Mouse (Mus musculus): Measurements from ENCODE around the gene Tnfaip6. TPM values are rescaled to one million over a fixed set of nuclear protein-coding genes. Genes with fewer than 3 reads are reported as not detected.

Gene Tnfaip6
- polyA plus RNA-seq, 1 experiment from 2014 or later = 0.22 TPM

DNA sequence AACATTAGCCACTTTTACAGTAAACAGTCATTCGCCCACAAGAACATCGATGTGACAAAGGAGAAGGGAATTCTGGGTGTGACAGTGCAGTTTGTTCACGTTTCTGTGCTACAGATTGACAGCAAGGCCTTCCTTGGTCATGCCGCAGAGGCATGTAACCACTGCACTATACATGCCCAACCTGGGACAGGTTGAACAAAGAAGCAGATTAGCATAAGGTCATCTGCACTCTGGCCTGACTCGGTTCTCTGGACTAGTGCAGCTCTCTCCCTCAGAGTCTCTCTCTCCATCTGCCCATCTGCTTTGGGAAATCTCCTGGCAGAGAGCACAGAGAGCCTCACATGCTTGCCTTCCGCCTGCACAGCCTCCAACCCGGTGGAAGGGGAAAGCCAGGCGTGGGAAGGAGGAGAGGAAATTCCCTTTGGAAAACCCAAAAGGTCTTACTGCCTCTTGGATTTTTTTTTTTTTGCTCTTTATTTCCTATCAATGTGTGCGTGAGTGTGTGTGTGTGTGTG lies 24.4 kb upstream of the Tnfaip6 start:
- H3K36me3 ChIP-seq (replicated peaks; ENCODE audit: insufficient read depth, low read length) = no peaks in the 10 kb centered on the region
- no peak for TF ChIP-seq EP300 (IDR thresholded peaks at IDR 0.05; ENCODE audit: low read depth)
- TF ChIP-seq CTCF (IDR thresholded peaks at IDR 0.05; ENCODE audit: low read depth) = no peak
- no peak overlapping the region for H3K4me3 ChIP-seq (ENCODE audit: low read depth, low read length)
- no peak overlapping the region for H3K27ac ChIP-seq (ENCODE audit: low read depth)
- no peak overlapping the region for H3K9ac ChIP-seq (replicated peaks)
- no peak overlapping the region for H3K4me2 ChIP-seq (ENCODE audit: low read depth, low read length)
- DNase-seq = no peak
- WGBS (ENCODE audit: insufficient replicate concordance) = 74% methylated on average over 9 of the region's 9 CpGs
- no peak for ATAC-seq
- H3K9me3 ChIP-seq (ENCODE audit: low read length) = no peaks in the 10 kb centered on the region
- no peaks in the 10 kb centered on the region for H3K27me3 ChIP-seq (ENCODE audit: insufficient read depth, low read length)
- H3K4me1 ChIP-seq (ENCODE audit: insufficient read depth) = no peaks in the 10 kb centered on the region

- Histone ChIP-seq H3K4me1 (ENCODE audit: insufficient read depth) (no peaks in the 10 kb centered on the region), H3K27me3 (ENCODE audit: insufficient read depth, low read length) (no peaks in the 10 kb centered on the region), H3K4me2 (ENCODE audit: low read depth, low read length) (no peak overlapping the region), H3K9ac (replicated peaks) (no peak overlapping the region), H3K36me3 (replicated peaks; ENCODE audit: insufficient read depth, low read length) (no peaks in the 10 kb centered on the region), H3K27ac (ENCODE audit: low read depth) (no peak overlapping the region), H3K9me3 (ENCODE audit: low read length) (no peaks in the 10 kb centered on the region), H3K4me3 (ENCODE audit: low read depth, low read length) (no peak overlapping the region)
- 46% methylated on average over 7 of the region's 7 CpGs for WGBS (ENCODE audit: insufficient replicate concordance)
- no peak for TF ChIP-seq EP300 (IDR thresholded peaks at IDR 0.05; ENCODE audit: low read depth)
- no peak for TF ChIP-seq CTCF (IDR thresholded peaks at IDR 0.05; ENCODE audit: low read depth)
- DNase-seq (no peak), ATAC-seq (no peak)
Observed at GRCm38 (mm10) chr2:52016361-52016760, 21.4 kb upstream of the Tnfaip6 start.

- H3K27ac ChIP-seq (ENCODE audit: low read depth) = no peak overlapping the region
- 76% methylated on average over 4 of the region's 4 CpGs for WGBS (ENCODE audit: insufficient replicate concordance)
- TF ChIP-seq EP300 (IDR thresholded peaks at IDR 0.05; ENCODE audit: low read depth) = no peak
- TF ChIP-seq CTCF (IDR thresholded peaks at IDR 0.05; ENCODE audit: low read depth) = no peak
Observed at GRCm38 (mm10) chr2:52027061-52027460, 10.7 kb upstream of the Tnfaip6 start.

DNA sequence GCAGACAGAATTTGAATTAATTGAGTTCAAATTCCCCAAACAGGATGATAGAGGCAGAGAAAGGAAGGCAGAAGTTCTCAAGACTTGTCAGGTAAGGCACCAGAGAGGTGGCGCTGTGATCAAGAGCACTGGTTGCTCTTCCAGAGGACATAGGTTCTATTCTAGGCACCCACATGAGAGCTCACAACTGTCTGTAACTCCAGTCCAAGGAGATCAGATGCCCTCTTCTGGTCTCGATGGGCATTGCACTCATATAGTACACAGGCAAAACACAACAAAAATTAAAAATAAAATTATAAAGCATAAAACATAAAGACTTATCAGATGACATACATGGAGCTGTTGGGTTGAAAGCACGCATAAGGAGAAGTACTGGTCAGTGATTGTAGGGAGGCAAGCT lies 8.4 kb upstream of the Tnfaip6 start:
- no peak for DNase-seq

More at GRCm38 (mm10) chr2:52027061-52027460, 10.7 kb upstream of the Tnfaip6 start:
- no peak overlapping the region for H3K4me3 ChIP-seq (ENCODE audit: low read depth, low read length)
- H3K4me1 ChIP-seq (ENCODE audit: insufficient read depth) = no peaks in the 10 kb centered on the region
- H3K4me2 ChIP-seq (ENCODE audit: low read depth, low read length) = no peak overlapping the region
- no peaks in the 10 kb centered on the region for H3K27me3 ChIP-seq (ENCODE audit: insufficient read depth, low read length)
- no peaks in the 10 kb centered on the region for H3K9me3 ChIP-seq (ENCODE audit: low read length)
- DNase-seq = no peak
- H3K9ac ChIP-seq (replicated peaks) = no peak overlapping the region
- no peaks in the 10 kb centered on the region for H3K36me3 ChIP-seq (replicated peaks; ENCODE audit: insufficient read depth, low read length)
- ATAC-seq = no peak

GRCm38 (mm10) chr2:52031491-52031890 lies 6.3 kb upstream of the Tnfaip6 start:
- DNase-seq = no peak
- Histone ChIP-seq H3K9me3 (ENCODE audit: low read length) (no peaks in the 10 kb centered on the region), H3K4me1 (ENCODE audit: insufficient read depth) (no peaks in the 10 kb centered on the region), H3K27me3 (ENCODE audit: insufficient read depth, low read length) (no peaks in the 10 kb centered on the region), H3K4me2 (ENCODE audit: low read depth, low read length) (no peak overlapping the region), H3K27ac (ENCODE audit: low read depth) (no peak overlapping the region), H3K9ac (replicated peaks) (no peak overlapping the region), H3K36me3 (replicated peaks; ENCODE audit: insufficient read depth, low read length) (no peaks in the 10 kb centered on the region), H3K4me3 (ENCODE audit: low read depth, low read length) (no peak overlapping the region)
- 63% methylated on average over 4 of the region's 4 CpGs for WGBS (ENCODE audit: insufficient replicate concordance)
- no peak for TF ChIP-seq EP300 (IDR thresholded peaks at IDR 0.05; ENCODE audit: low read depth)
- TF ChIP-seq CTCF (IDR thresholded peaks at IDR 0.05; ENCODE audit: low read depth) = no peak
- ATAC-seq = no peak

More for the DNA sequence above, 8.4 kb upstream of the Tnfaip6 start:
- ATAC-seq = no peak
- Histone ChIP-seq H3K9ac (replicated peaks) (no peak overlapping the region), H3K4me1 (ENCODE audit: insufficient read depth) (no peaks in the 10 kb centered on the region), H3K4me3 (ENCODE audit: low read depth, low read length) (no peak overlapping the region), H3K4me2 (ENCODE audit: low read depth, low read length) (no peak overlapping the region), H3K27me3 (ENCODE audit: insufficient read depth, low read length) (no peaks in the 10 kb centered on the region), H3K36me3 (replicated peaks; ENCODE audit: insufficient read depth, low read length) (no peaks in the 10 kb centered on the region), H3K9me3 (ENCODE audit: low read length) (no peaks in the 10 kb centered on the region), H3K27ac (ENCODE audit: low read depth) (no peak overlapping the region)
- 79% methylated on average over 3 of the region's 3 CpGs for WGBS (ENCODE audit: insufficient replicate concordance)
- peak; percentile 41 for TF ChIP-seq CTCF (IDR thresholded peaks at IDR 0.05; ENCODE audit: low read depth)
- no peak for TF ChIP-seq EP300 (IDR thresholded peaks at IDR 0.05; ENCODE audit: low read depth)

DNA sequence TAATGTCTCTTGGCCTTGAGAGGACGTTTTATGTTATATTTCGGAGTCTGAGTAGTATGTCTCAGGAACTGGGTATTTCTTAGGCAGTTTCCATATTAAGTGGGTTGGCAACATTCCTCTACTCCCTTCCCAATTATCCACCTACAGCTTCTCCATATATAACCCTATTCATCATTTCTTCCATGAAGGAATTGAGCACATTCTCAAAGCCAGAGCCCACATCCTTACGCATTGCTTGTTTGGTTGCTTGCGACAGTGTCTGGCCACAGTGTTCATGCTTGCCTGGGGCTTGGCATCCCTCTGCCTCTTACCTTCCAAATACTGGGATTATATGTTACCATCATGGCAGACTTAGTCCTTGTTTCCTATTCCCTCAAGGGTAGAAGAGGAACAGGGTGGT lies 3.2 kb upstream of the Tnfaip6 start:
- no peak for TF ChIP-seq EP300 (IDR thresholded peaks at IDR 0.05; ENCODE audit: low read depth)
- WGBS (ENCODE audit: insufficient replicate concordance) = 80% methylated on average over 4 of the region's 4 CpGs

GRCm38 (mm10) chr2:52035144-52035543 lies 2.7 kb upstream of the Tnfaip6 start:
- H3K27me3 ChIP-seq (ENCODE audit: insufficient read depth, low read length) = 0 out of 2 replicates have a peak, but pooled peaks cover 3% of the 10 kb centered on the region
- H3K4me2 ChIP-seq (ENCODE audit: low read depth, low read length) = no peak overlapping the region
- DNase-seq (no peak), ATAC-seq (no peak)
- 63% methylated on average over 4 of the region's 4 CpGs for WGBS (ENCODE audit: insufficient replicate concordance)
- no peaks in the 10 kb centered on the region for H3K9me3 ChIP-seq (ENCODE audit: low read length)
- TF ChIP-seq EP300 (IDR thresholded peaks at IDR 0.05; ENCODE audit: low read depth) (no peak), CTCF (IDR thresholded peaks at IDR 0.05; ENCODE audit: low read depth) (no peak)
- no peak overlapping the region for H3K27ac ChIP-seq (ENCODE audit: low read depth)
- H3K9ac ChIP-seq (replicated peaks) = no peak overlapping the region
- H3K4me3 ChIP-seq (ENCODE audit: low read depth, low read length) = no peak overlapping the region
- H3K36me3 ChIP-seq (replicated peaks; ENCODE audit: insufficient read depth, low read length) = no peaks in the 10 kb centered on the region
- H3K4me1 ChIP-seq (ENCODE audit: insufficient read depth) = no peaks in the 10 kb centered on the region

More for the DNA sequence above, 3.2 kb upstream of the Tnfaip6 start:
- Histone ChIP-seq H3K36me3 (replicated peaks; ENCODE audit: insufficient read depth, low read length) (no peaks in the 10 kb centered on the region), H3K4me2 (ENCODE audit: low read depth, low read length) (no peak overlapping the region), H3K27ac (ENCODE audit: low read depth) (no peak overlapping the region), H3K27me3 (ENCODE audit: insufficient read depth, low read length) (0 out of 2 replicates have a peak, but pooled peaks cover 3% of the 10 kb centered on the region), H3K4me3 (ENCODE audit: low read depth, low read length) (no peak overlapping the region), H3K4me1 (ENCODE audit: insufficient read depth) (no peaks in the 10 kb centered on the region), H3K9ac (replicated peaks) (no peak overlapping the region), H3K9me3 (ENCODE audit: low read length) (no peaks in the 10 kb centered on the region)
- ATAC-seq = no peak
- no peak for DNase-seq
